Mouse (Mus musculus) layer of hippocampus, postnatal 14 days (tissue): ENCODE measurements around the gene Cops4. TPM values are rescaled to one million over a fixed set of nuclear protein-coding genes. Genes with fewer than 3 reads are reported as not detected.

ENCODE experiments used
- DNase-seq, 2 experiments: peaks; one replicate each; pipeline ENCODE4 v3.0.0; 2021 to 2022; ENCODE audit warnings: low spot score in 2 of 2, mixed read lengths in 1 of 2
- long read RNA-seq, 2 experiments: library from polyadenylated mRNA; stranded (forward); transcript quantifications; one replicate each; pipeline ENCODE4 v2.0.0; 2021
- total RNA-seq, 2 experiments: library from RNA; stranded (reverse); gene quantifications; 2 replicates each; pipeline ENCODE4 v1.2.3; 2021

The Cops4 gene
- 10 to 100 TPM; 75.5 to 77.9 TPM for total RNA-seq
- long read RNA-seq, experiment 1, transcript Cops4-201 (10 exons, 1,755 nt) = major isoform, 93 of 122 reads
- long read RNA-seq, experiment 1, partial matches to known transcripts = 2 of 122 reads
- long read RNA-seq, experiment 1, other reads (novel, unspliced or antisense) = 27 of 122 reads
- long read RNA-seq, experiment 2, transcript Cops4-201 (10 exons, 1,755 nt) = major isoform, 145 of 181 reads
- long read RNA-seq, experiment 2, partial matches to known transcripts = 5 of 181 reads
- long read RNA-seq, experiment 2, other reads (novel, unspliced or antisense) = 31 of 181 reads

DNA sequence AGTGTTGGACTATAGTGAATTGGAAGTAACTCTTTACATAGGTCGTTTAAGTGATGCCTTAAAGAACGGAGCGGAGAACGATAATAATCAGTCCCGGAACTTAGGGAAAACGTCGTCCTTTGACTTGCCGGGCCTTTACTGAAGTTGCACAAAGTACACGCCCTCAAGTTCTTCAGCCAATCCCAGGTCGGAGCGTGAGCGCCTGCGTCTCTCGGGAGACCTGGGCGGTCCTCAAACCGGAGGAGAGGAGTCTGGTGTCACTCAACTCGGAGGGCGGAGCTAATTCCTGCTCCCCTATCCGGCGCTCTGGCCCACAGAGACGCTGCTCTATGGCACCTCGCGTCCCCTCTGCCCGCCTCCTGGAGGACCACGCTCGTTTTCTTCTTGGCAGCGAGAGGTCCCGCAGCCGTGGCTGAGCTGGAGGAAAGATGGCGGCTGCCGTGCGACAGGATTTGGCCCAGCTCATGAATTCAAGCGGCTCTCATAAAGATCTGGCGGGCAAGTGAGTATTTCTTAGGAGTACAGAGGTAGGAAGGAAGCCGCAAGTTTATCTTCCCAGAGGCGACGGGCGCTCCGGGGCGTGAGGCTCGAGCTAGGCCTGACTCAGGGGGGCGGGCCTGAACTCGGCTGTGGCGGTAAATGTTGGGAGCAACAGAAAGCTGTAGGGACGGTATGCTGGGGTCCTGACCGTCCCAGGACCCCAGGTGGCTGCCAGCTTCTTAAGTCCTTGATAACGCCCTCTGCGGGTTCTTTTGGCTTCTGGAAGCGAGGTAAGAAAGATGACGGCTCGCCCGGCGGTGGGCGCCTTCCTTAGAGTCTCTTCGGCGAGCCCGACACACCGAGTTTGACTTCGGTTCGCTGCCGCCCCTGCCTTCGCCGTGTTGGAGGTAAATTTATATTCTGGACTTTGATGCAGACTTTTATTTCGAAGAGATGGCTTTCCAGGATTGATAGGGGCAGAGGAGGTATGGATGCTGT, at the start of gene Cops4:
Gene Cops4, plus strand, starts transcription at position 261 of the 978 bp plus-strand sequence.
- peak; percentile 91 to 98 for DNase-seq

DNA sequence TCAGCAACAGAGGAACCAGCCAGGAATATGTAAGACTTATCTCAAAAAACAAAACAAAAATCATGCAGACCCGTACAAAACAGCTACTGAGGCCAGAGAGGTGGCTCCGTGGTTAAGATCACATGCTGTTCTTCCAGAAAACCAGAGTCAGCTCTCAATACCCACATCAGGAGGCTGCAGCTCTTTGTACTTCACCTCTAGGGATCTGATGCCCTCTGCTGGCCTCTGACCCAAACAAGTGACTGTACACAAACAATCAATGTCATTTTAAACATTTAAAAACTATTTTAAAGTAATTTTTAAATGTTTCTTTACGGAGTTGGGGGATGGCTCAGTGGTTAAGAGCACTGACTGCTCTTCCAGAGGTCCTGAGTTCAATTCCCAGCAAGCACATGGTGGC, 41.8 kb upstream of the Cops4 start:
- DNase-seq = no peak

DNA sequence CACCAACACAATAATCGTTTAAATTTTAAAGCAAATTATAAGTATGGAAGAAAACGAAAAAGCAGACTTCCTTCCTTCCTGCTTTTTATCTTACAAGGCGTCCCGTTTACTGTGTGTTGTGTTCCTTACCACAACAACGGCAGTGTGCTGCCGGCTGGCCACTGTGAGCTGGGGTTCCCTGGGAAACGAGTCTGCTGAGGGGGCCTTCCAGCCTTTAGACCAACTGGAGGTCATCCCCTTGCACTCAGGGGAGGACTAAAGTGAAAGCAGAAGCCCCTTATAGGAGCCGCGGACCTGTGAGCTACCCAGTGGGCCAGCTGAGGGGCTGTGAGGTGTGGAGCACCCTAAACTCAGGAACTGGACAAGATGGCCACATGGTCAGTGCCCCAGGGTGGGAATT, 40.5 kb upstream of the Cops4 start:
- no peak for DNase-seq

DNA sequence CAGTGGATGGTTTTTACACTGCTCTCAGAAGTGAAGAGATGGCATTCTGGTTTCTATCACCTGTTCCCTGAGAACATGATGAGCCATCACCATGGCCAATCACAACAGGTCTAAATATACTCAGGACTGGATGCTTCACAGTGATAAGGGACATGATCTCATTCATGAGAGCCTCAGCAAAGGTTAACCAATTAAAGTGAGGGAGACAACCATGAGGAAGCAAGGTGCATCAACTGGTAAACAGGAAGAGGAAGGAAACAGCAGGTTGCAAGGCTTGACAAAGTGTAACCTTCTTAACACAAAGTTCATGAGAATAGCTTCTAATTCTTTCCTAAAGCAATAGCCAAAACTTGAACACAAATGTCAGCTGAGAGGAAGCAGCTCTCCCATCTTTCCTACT, 34.5 kb upstream of the Cops4 start:
- DNase-seq = no peak

DNA sequence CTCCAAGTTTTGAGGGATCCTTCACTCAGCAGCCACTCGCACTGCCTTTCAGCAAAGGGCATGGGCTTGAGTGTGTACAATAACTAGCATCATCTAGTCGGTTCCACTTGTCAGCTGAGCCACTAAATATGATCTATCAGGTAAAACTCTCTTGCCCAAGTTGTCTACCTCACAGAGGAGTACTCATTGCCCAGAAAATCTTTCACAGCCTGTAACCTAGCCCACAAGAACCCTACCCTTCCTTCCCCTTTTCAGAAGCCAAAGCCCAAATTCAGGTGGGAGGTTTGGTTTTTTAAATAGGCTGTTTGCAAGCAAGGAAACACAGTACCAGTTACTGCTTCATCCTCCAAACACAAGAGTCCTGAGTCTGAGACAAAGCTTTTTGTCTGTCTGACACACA, 31.0 kb upstream of the Cops4 start:
- no peak for DNase-seq

DNA sequence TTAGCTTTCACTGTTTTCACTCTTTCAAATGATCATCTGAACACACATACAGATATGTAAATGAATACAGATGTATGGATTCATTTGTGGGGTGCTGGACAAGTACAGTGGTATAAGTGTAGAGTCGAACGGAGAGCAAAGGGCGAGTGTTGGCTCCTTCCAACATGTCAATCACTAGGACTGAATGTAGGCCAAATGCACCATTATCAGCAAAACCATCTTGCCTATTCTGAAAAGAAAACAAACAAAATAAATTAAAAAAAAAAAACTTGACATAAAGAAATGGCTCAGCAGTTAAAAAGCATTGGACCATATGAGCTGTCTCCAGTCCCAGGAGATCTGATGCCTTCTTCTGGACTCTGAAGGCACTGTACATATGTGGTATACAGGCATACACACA, 29.9 kb upstream of the Cops4 start:
- DNase-seq = no peak

DNA sequence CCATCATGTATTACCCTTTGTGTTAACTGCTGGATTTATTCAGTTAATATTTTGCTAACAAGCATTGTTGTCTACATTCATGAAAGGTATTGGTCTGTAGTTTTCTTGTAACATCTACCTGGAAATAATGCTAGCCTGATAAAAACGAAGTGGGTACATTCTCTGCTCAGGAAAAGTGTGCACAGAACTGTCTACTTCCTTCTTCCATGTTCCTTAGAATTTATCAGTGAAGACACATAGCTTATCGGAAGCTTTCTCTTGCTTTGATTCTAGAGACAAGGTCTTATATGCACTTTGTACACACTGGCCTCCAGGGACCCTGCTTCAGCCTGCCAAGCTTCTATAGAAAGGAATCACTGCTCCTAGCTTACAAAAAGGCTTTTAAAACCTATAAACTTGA, 28.8 kb upstream of the Cops4 start:
- no peak for DNase-seq

DNA sequence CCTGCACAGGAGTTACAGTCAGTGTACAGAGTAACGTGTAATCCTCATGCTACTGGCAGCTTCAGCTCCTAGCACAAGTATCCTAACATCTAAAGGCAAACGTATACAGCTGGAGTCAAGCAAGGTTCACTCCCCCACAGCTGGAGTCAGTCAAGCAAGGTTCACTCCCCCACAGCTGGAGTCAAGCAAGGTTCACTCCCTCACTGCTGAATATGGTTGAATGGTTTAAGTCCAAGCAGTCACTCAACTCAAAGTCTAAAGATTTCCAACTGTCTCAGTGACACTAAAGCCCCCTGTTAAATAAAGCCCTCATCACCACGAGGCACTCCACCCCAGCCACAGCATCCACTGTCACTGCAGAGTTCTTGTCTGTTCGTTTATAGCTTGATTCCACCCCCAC, 26.4 kb upstream of the Cops4 start:
- no peak for DNase-seq

DNA sequence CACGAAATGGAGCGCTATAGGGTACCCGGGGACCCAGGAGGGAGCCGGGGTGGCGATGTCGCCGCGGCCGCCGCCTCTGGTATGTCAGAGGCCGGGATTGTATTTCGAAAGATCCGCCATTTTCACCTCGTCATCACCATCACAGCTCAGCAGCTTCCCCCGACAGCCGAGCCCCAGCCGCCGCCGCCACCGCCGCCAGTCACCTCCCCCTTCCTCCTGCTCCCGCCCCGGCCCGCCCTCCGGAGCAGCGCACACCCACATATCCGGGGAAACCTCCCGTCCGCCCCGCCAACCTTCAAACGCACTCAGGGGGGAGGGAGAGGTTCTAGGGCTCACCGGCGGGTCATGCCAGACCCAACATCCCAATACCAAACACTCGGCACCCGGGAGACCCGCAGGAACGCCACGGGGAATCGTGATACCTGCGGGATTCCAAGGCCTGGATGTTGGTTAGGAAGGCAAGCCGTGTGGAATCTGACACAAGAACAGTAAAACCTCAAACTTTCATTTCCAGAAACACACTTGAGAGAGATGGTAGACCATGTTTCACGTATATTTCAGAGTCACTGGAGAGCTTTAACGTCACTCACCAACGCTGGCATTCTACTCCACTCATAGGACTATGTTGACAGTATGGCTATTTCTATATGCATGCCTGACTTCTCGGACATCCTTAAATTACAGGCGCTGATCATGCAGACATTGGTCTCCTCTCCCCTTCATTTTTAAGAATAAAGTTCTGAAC, 19.5 kb upstream of the Cops4 start:
- peak; percentile 51 to 74 for DNase-seq

DNA sequence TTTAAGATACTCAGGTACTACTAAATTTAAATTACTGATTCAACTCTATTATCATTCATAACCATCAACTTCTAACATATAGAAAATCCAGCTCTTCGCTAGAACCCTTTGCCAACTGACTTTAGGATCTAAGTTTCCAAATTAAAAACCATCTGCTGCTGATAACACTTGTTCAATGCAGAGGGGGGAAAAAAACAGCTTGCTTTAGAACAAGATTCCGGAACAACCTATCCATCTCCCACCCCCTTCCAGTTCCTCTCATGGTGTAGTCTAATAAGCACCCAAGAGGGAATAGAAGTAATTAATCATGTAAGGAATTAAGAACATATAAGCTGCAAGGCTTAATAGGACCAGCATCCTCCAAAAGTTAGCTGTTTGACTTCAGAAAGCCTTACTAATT, 18.9 kb upstream of the Cops4 start:
- DNase-seq = no peak

DNA sequence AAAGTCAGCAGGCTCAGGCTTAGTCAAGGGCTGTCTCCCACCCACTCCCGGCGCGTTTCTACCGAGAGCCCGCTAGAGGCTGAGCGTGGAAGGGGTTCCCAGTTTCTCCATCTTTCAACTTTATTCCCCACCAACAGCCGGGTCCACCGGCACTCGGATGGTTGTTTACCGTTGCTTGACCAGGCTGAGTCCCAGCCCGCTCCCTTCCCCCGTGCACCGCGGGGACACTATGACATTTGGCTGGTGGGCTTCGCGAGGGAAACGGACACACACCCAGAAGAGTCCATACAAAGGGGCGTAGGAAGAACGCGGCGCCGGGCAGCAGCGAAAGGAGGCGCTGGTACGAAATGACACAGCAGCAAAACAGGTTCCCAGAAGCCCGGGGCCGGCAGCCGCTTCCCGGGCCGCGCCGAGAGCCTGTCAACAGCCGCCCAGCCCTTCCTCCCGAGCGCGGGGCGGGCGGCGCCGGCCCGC, 18.2 kb upstream of the Cops4 start:
- DNase-seq = peak; percentile 29 to 43

DNA sequence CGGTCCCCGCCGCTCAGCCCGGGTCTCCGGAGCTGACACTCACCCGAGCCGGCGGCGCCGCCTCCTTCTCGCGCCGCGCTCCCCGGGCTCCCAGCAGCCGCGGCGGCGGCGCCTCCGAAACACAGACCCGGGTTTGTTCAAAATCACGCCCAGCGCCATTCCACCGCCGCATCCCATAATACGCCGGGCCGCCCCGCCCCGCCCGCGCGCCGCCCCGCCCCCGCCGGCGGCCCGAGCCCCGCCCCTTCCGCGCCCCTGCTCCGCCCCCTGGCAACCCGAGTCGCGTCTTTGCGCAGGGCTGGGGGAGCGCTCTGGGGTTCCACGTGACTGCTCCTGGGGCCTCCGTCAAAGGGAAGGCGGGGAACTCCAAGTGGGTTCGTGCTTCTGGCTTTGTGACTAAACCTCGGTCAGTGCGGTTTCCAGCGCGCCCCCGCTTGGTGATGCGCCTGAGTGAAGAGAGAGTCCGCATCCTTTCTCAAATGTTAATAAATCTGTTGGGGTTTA, 17.6 kb upstream of the Cops4 start, which contains the start of gene Lin54:
Gene Lin54, minus strand, starts transcription at position 182 of the 504 bp plus-strand sequence.
- DNase-seq = peak; percentile 83 to 92

DNA sequence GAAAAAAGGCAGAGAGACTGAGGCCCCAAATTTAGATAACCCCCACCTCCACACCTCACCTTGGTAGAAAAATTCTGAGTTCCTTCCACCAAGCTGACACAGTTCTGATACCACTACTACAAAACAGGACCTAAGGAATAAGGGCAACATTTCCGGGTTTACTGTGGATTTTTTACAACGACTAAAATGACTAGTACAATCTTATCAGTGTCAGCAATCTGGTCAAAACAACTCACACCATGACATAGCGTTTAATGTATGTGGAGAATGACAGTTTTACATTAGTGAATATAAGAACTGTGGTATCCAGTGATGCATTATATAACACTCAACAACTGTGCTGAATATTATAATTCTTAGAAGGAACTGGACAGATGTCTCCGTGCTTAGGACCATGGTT, 16.8 kb upstream of the Cops4 start:
- no peak for DNase-seq

DNA sequence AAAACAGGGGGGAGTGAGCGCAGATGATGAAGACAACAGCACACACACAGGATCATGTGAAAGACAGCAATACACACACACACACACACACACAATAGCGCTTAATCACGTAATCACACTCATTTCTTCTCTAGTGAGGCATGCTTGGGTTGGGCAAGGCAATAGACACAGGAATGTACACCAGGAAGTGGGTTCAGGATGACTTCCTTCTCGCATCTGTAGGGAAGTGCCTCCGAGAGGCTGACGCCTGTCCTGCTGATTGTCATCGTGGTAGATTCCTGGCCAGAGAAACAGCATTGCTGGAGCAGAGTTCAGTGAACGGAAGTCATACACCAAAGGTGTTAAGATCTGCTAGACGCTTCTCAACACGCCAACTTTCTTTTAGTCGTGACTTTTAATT, 8.9 kb upstream of the Cops4 start:
- no peak for DNase-seq

DNA sequence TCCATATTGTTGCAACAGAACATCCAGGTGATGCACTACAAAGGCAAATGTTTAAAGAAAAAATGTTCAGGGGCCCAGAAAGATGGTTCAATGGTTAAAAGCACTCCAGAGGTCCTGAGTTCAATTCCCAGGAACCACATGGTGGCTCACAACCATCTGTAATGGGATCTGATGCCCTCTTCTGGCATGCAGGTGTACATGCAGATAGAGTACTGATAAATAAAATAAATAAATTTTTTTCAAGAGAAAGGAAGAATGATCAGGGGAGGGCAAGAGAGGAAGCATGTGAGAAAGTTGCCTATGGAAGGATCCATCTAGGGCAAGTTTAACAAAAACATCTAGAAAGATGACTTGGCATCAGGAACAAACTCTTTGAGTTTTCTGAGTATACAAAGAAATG, 5.5 kb upstream of the Cops4 start:
- no peak for DNase-seq

DNA sequence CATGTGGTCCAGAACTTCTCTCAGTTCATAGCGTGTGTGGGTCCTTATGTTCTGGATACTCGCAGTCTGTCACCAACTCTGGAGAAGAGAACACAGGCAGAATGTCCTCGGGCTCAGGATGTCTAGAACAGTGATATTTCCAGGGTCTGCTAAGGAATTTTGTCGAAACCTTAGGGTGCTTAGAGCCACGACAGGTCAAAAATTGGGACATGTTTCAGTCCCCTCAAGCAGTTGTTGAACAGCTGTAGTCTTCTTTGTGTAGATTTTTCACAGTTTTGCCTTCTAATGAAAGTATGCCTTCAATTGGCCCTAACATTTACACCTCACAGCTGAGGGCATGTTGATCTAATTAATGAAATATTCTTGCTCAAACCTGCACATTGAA, 910 bp downstream of the Cops4 start:
- no peak for DNase-seq

DNA sequence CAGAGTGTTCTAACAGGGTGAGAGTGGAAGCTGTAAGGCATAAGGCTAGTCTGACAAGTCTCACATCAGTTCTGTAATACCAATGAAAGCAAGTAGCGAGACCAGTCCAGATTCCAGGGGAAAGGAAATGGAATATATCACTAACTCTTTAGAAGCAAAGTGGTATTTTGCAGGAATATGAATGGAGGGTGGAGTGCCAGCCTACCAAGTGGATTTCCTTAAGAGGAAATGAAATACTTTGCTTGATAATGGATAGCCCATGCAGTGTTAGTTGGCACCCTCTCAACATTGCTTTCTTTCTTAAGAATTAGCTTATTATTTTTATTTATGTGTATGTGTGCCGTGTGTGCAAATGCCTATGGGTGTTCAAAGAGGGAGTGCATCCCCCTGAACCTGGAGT, 2.1 kb downstream of the Cops4 start:
- DNase-seq = no peak

DNA sequence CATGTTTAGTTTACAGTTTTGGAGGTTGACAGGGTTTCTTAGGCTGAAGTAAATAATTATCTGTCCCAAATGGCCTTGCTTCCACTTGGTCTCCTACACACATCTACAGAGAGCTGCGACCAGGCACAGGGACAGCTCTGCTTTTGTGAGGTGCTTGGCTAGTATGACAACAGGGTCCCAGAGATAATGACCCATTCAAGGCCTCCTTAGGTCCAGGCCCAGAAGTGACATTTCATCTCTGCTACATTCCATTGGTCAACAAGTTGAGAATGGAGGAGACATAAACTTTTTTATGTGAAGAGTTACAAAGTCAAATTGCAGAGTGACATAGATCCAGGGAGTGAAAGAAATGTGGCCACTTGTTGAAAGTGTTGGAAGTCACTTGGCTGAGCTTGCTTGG, 5.2 kb downstream of the Cops4 start:
- DNase-seq = no peak

DNA sequence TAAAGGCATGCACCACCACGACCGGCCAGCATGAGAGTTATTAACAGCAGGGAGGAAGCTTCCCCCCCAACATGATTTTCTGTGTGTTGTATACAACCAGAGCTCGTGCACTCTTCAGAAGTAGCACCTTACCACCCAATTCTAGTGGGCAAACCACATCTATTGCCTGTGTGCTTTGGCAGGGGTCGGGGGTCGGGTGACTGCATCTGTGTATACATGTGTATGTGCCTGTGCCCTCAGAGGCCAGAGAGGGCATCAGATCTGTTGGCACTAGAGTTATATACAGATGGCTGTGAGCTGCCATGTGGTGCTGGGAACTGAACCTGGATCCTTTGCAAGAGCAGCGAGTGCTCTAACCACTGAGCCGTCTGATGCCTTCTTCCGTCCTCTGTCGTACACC, 6.8 kb downstream of the Cops4 start:
- DNase-seq = no peak

DNA sequence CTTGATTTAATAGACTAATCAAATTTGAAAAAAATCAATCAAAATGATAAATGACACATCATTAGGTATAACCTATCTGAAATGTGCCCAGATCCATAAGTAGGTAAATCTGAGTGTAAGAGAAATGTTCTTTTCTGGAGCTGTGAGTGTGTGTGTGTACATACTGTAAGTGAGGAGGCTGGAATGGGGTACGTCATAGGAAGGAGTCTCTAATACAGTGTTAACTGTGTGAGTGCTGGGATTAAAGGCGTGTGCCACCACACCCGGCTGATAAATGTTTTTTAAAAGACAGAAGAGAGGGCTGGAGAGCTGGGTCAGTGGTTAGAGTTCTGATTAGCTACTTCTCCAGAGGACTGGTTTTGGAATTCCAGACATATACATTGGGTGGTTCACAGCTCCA, 7.5 kb downstream of the Cops4 start:
- no peak for DNase-seq

DNA sequence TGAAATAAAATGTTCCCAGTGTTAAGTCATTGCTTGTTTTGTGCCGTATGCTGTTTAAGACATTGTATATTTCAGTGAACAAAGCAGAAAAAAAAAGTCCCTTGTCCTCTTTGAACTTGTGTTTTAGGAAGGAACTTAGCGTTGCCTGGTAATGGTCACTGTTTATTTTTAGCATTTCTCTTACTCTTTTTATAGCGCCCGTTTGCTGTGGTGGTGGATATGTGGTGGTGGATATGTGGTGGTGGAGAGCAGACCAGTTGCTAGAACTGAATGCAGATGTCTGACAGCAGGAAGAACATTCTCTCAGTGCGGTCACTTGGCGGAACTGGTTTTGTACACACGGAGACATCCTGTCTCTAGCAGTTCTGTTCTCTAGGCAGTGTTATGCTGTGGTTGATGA, 8.1 kb downstream of the Cops4 start:
- peak in 1 of 2 experiments; percentile 41 for DNase-seq
